Mouse (Mus musculus) urinary bladder, adult 18-20 months (tissue): ENCODE data around the gene Olfr1208.

ENCODE experiments used
- DNase-seq, 2 experiments: peaks; one replicate each; pipeline ENCODE4 v3.0.0; 2022; ENCODE audit warnings: low spot score in 2 of 2, mixed read lengths in 2 of 2

The Olfr1208 gene

DNA sequence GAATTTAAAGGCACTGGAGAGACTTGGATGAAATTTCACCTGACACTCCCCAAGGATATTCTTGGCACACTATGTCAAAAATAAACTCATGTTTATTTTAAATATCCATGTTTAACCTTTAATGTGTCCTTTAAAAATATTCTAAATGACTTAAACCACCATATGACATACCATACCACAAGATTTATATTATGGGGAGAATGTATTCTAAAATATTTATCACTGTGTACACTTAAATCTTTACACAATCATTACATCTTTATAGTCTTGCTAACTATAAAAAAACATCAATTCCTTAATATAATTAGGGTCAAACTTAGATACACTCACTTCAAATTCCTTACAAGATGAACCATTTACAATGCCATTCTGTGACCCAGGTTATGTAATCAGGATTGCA is at the start of gene Olfr1208:
Gene Olfr1208 (minus strand): TSS at position 101 of the 400 bp plus-strand sequence.
- DNase-seq, result no peak

- no peak for DNase-seq
These were observed 35.9 kb upstream of the Olfr1208 start, which contains the start of gene Olfr1211 for GRCm38 (mm10) chr2:88938011-88938410. Gene Olfr1211 (minus strand): TSS chr2:88938111.

DNA sequence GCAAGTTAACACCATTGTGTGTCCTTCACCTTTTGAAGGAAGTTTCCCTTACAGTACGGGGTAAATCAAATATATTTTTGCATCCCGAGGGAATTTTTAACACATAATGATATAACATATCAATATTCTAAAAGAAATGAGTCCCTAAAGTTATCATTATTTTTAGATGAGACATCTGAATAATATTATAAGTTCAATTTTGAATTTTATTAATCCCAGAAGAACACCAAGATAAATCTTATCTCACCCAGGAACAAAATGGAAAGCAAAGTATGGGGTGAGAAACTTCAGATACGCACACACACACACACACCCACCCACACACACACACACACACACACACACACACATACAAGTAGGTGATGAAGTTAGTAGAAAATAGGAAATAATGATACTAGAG is 12.9 kb upstream of the Olfr1208 start, which contains the start of gene Olfr1209:
Gene Olfr1209 (minus strand): TSS at position 101 of the 400 bp plus-strand sequence.
- no peak for DNase-seq

DNA sequence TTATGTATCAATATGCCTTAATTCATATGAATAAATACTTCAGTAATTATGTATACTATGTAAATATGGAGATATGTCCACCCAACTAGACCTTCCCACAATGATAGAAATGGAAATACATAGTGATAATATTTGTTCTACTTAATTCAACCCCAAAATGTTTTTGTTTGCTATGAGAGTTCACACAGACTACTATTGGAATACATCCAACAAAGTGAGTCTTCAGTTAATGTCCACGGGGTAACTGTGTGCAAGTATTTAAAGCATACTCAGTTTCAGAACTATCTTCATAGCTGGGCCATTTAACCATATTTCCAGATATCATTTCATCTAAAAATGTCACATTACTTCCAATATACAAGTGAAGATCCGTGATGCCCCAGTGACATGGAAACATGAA is 39.2 kb downstream of the Olfr1208 start, which contains the start of gene Olfr1206:
Gene Olfr1206 (plus strand): TSS at position 301 of the 400 bp plus-strand sequence.
- DNase-seq, result no peak

DNA sequence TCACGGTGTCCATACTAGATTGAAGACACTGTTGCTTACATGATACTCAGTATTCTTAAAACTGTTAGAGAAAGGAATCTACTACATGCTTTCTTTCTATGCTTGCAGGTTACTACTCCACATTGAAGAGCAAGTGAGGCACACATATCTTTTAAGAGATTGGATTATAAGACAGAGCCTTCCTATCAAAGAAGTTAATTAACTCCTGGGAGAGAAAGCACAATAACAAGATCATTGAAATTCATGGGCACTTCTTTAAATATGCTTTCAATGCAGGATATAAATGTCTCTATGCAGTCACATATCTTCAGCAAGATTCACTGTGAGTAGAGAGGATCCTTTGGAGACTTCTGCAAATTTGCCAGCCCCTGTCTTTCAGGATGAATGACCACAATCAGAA is 53.1 kb downstream of the Olfr1208 start, which contains the start of gene Olfr1204:
Gene Olfr1204 (plus strand): TSS at position 301 of the 400 bp plus-strand sequence.
- no peak for DNase-seq
